Mouse (Mus musculus): Measurements from ENCODE around the gene Pheta1. TPM values are rescaled to one million over a fixed set of nuclear protein-coding genes. Genes with fewer than 3 reads are reported as not detected.

Pheta1 gene
- polyA plus RNA-seq, 1 experiment = 13.0 TPM

- no peaks in the 10 kb centered on the region for H3K9me3 ChIP-seq
- peaks cover 100% of the 10 kb centered on the region for H3K36me3 ChIP-seq (replicated peaks; ENCODE audit: low read length)
- H3K27me3 ChIP-seq (replicated peaks) = no peaks in the 10 kb centered on the region
- TF ChIP-seq GATA1 (IDR thresholded peaks at IDR 0.05; ENCODE audit: borderline replicate concordance, low read length) (no peak), FLI1 (IDR thresholded peaks at IDR 0.05; ENCODE audit: low read length) (no peak)
- H3K4me3 ChIP-seq (replicated peaks) = peak overlapping the region; percentile 85
- H3K4me1 ChIP-seq = peaks cover 100% of the 10 kb centered on the region
Observed at GRCm38 (mm10) chr5:121822786-121823505, 25.8 kb upstream of the Pheta1 start.

GRCm38 (mm10) chr5:121823668-121824067 lies 25.1 kb upstream of the Pheta1 start:
- peaks cover 100% of the 10 kb centered on the region for H3K36me3 ChIP-seq (replicated peaks; ENCODE audit: low read length)
- no peak for TF ChIP-seq GATA1 (IDR thresholded peaks at IDR 0.05; ENCODE audit: borderline replicate concordance, low read length)
- TF ChIP-seq FLI1 (IDR thresholded peaks at IDR 0.05; ENCODE audit: low read length) = no peak
- no peaks in the 10 kb centered on the region for H3K9me3 ChIP-seq
- peak overlapping the region; percentile 85 for H3K4me3 ChIP-seq (replicated peaks)
- H3K4me1 ChIP-seq = peaks cover 100% of the 10 kb centered on the region
- H3K27me3 ChIP-seq (replicated peaks) = no peaks in the 10 kb centered on the region

GRCm38 (mm10) chr5:121824121-121824520 lies 24.7 kb upstream of the Pheta1 start:
- no peaks in the 10 kb centered on the region for H3K9me3 ChIP-seq
- TF ChIP-seq GATA1 (IDR thresholded peaks at IDR 0.05; ENCODE audit: borderline replicate concordance, low read length) = no peak
- H3K4me3 ChIP-seq (replicated peaks) = peak overlapping the region; percentile 85
- H3K36me3 ChIP-seq (replicated peaks; ENCODE audit: low read length) = peaks cover 100% of the 10 kb centered on the region
- no peaks in the 10 kb centered on the region for H3K27me3 ChIP-seq (replicated peaks)
- H3K4me1 ChIP-seq = peaks cover 100% of the 10 kb centered on the region

- TF ChIP-seq FLI1 (IDR thresholded peaks at IDR 0.05; ENCODE audit: low read length) (no peak), GATA1 (IDR thresholded peaks at IDR 0.05; ENCODE audit: borderline replicate concordance, low read length) (no peak)
- no peaks in the 10 kb centered on the region for H3K27me3 ChIP-seq (replicated peaks)
- H3K4me1 ChIP-seq = peaks cover 97% of the 10 kb centered on the region
- no peaks in the 10 kb centered on the region for H3K9me3 ChIP-seq
- peaks cover 99% of the 10 kb centered on the region for H3K36me3 ChIP-seq (replicated peaks; ENCODE audit: low read length)
- H3K4me3 ChIP-seq (replicated peaks) = peak overlapping the region; percentile 74
Observed at GRCm38 (mm10) chr5:121825606-121826005, 23.2 kb upstream of the Pheta1 start.

- Histone ChIP-seq H3K27me3 (replicated peaks) (no peaks in the 10 kb centered on the region), H3K9me3 (no peaks in the 10 kb centered on the region), H3K4me3 (replicated peaks) (peak overlapping the region; percentile 48), H3K4me1 (peaks cover 97% of the 10 kb centered on the region), H3K36me3 (replicated peaks; ENCODE audit: low read length) (peaks cover 98% of the 10 kb centered on the region)
- TF ChIP-seq FLI1 (IDR thresholded peaks at IDR 0.05; ENCODE audit: low read length) (no peak), GATA1 (IDR thresholded peaks at IDR 0.05; ENCODE audit: borderline replicate concordance, low read length) (no peak)
Observed at GRCm38 (mm10) chr5:121827876-121828275, 20.9 kb upstream of the Pheta1 start.

GRCm38 (mm10) chr5:121828491-121829432 lies 20.0 kb upstream of the Pheta1 start:
- H3K27me3 ChIP-seq (replicated peaks) = no peaks in the 10 kb centered on the region
- no peaks in the 10 kb centered on the region for H3K9me3 ChIP-seq
- TF ChIP-seq FLI1 (IDR thresholded peaks at IDR 0.05; ENCODE audit: low read length) (no peak), GATA1 (IDR thresholded peaks at IDR 0.05; ENCODE audit: borderline replicate concordance, low read length) (no peak)
- H3K36me3 ChIP-seq (replicated peaks; ENCODE audit: low read length) = peaks cover 92% of the 10 kb centered on the region
- H3K4me3 ChIP-seq (replicated peaks) = no peak overlapping the region
- H3K4me1 ChIP-seq = peaks cover 97% of the 10 kb centered on the region

- H3K36me3 ChIP-seq (replicated peaks; ENCODE audit: low read length) = peaks cover 85% of the 10 kb centered on the region
- no peak for TF ChIP-seq GATA1 (IDR thresholded peaks at IDR 0.05; ENCODE audit: borderline replicate concordance, low read length)
- no peak for TF ChIP-seq FLI1 (IDR thresholded peaks at IDR 0.05; ENCODE audit: low read length)
- H3K9me3 ChIP-seq = no peaks in the 10 kb centered on the region
- no peaks in the 10 kb centered on the region for H3K27me3 ChIP-seq (replicated peaks)
- peak overlapping the region; percentile 71 for H3K4me3 ChIP-seq (replicated peaks)
- H3K4me1 ChIP-seq = peaks cover 94% of the 10 kb centered on the region
Observed at GRCm38 (mm10) chr5:121831002-121831601, 17.7 kb upstream of the Pheta1 start.

- no peaks in the 10 kb centered on the region for H3K9me3 ChIP-seq
- peak overlapping the region; percentile 95 for H3K4me3 ChIP-seq (replicated peaks)
- H3K36me3 ChIP-seq (replicated peaks; ENCODE audit: low read length) = peaks cover 70% of the 10 kb centered on the region
- H3K27me3 ChIP-seq (replicated peaks) = peaks cover 2% of the 10 kb centered on the region
- TF ChIP-seq GATA1 (IDR thresholded peaks at IDR 0.05; ENCODE audit: borderline replicate concordance, low read length) (no peak), FLI1 (IDR thresholded peaks at IDR 0.05; ENCODE audit: low read length) (no peak)
- H3K4me1 ChIP-seq = peaks cover 85% of the 10 kb centered on the region
Observed at GRCm38 (mm10) chr5:121832376-121833155, 16.2 kb upstream of the Pheta1 start.

GRCm38 (mm10) chr5:121833159-121833558 lies 15.6 kb upstream of the Pheta1 start:
- H3K9me3 ChIP-seq = no peaks in the 10 kb centered on the region
- H3K4me3 ChIP-seq (replicated peaks) = peak overlapping the region; percentile 95
- peaks cover 85% of the 10 kb centered on the region for H3K4me1 ChIP-seq
- H3K36me3 ChIP-seq (replicated peaks; ENCODE audit: low read length) = peaks cover 64% of the 10 kb centered on the region
- no peak for TF ChIP-seq FLI1 (IDR thresholded peaks at IDR 0.05; ENCODE audit: low read length)
- no peak for TF ChIP-seq GATA1 (IDR thresholded peaks at IDR 0.05; ENCODE audit: borderline replicate concordance, low read length)
- peaks cover 7% of the 10 kb centered on the region for H3K27me3 ChIP-seq (replicated peaks)
